Mouse (Mus musculus) embryo, embryonic 9.5 days (tissue): ENCODE measurements around the gene Mapk8ip3.

Source experiments
- DNase-seq: peaks from one replicate; pipeline ENCODE4 v3.0.0-alpha.2; 2017; ENCODE audit errors: extremely low spot score

Mapk8ip3 gene

GRCm38 (mm10) chr17:24902124-24902523 lies 34.7 kb downstream of the Mapk8ip3 start:
- DNase-seq: no peak

- DNase-seq: no peak
Measured at GRCm38 (mm10) chr17:24900014-24900413, 36.8 kb downstream of the Mapk8ip3 start.

- no peak for DNase-seq
Measured at GRCm38 (mm10) chr17:24899153-24899552, 37.6 kb downstream of the Mapk8ip3 start.

DNA sequence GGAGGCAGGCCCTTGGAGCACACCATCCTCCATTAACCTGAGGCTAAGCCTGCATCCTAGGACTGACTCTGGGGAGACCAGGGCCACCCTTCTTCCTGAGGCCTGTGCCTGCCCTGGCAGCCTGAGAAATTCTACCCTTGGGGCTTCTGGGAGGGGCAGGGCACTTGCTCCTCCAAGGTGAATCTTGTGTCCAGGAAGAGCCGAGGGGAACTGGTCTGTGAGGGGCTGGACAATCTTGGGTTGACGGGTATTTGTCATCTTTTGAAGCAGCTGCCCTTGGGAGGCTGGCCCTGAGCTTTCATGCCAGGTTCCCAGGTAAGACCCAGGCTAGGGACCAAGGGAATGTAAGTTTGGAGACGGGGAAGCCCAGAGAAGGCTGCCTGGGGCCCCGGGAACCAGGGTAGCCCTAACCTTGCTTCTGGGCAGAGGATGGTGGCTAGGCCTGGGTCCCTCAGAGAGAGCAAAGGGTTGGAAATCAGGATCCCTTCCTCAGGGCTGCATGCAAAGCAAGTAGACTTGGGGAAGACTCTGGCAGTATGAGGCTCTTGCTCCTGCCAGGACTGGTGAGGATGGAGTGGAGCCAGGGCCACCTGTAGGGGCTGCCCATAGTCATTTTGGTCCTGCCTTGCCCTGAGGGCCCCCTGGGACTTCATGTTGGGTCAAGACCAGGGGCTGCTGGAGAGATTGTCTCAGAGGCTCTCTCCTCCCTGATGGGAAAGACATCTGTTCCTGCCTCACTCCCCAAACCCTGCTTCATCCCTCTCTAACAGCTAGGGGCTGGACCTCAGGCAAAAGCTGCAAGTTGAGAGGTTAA lies 38.5 kb downstream of the Mapk8ip3 start:
- DNase-seq: no peak

- DNase-seq: no peak
Measured at GRCm38 (mm10) chr17:24897600-24897999, 39.2 kb downstream of the Mapk8ip3 start.

DNA sequence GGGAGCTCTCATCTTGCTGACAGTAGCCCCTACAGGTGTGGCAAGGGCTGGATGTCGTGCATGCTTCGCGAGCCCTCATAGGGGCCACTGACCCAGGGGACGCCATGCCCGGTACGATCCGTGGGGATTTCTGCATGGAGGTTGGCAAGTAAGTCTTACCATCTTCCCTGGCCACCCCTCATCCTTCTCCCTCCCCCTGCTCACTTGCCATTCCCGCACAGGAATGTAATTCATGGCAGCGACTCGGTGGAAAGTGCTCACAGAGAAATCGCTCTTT lies 39.8 kb downstream of the Mapk8ip3 start:
- no peak for DNase-seq

DNA sequence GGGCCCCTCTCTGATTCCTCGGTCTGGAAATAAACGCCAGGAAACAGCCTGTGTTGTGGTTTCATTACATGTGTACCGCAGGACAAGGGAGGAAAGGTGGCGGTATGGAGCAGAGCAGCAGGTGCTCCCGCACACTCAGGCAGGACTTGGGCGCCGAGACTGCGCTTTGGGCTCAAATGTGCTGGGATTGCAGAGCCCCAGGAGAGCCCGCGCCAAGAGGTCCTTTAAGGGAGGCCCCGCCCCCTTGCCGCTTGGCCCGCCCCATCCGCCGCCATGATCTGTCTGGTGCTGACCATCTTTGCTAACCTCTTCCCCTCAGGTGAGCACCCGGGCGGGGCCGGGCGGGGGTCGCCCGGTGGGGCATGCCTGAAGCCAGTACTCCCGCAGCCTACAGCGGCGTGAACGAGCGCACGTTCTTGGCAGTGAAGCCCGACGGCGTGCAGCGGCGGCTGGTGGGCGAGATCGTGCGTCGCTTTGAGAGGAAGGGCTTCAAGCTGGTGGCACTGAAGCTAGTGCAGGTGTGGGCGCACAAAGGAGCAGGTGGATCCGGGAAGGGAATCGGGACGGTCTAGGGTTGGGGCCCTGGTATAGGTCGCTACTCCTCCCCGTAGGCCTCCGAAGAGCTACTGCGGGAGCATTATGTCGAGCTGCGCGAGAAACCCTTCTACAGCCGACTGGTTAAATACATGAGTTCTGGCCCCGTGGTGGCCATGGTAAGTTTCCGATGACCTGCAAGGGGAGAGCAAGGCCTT lies 40.4 kb downstream of the Mapk8ip3 start, which contains the start of gene Nme3:
Nme3 (plus strand) TSS at position 260 of the 752 bp plus-strand sequence.
- DNase-seq: peak; percentile 85

GRCm38 (mm10) chr17:24895571-24896240 lies 41.1 kb downstream of the Mapk8ip3 start:
- no peak for DNase-seq

- DNase-seq: peak; percentile 85
Measured at GRCm38 (mm10) chr17:24894995-24895547, 41.7 kb downstream of the Mapk8ip3 start, which contains the start of the genes Eme2 and Mrps34. TSS of gene Eme2 (minus strand) at chr17:24895087. TSS of gene Mrps34 (plus strand) at chr17:24895116.

GRCm38 (mm10) chr17:24894061-24894994 lies 42.4 kb downstream of the Mapk8ip3 start:
- no peak for DNase-seq

- no peak for DNase-seq
Measured at GRCm38 (mm10) chr17:24893276-24893675, 43.5 kb downstream of the Mapk8ip3 start.

GRCm38 (mm10) chr17:24892785-24893184 lies 44.0 kb downstream of the Mapk8ip3 start:
- no peak for DNase-seq

DNA sequence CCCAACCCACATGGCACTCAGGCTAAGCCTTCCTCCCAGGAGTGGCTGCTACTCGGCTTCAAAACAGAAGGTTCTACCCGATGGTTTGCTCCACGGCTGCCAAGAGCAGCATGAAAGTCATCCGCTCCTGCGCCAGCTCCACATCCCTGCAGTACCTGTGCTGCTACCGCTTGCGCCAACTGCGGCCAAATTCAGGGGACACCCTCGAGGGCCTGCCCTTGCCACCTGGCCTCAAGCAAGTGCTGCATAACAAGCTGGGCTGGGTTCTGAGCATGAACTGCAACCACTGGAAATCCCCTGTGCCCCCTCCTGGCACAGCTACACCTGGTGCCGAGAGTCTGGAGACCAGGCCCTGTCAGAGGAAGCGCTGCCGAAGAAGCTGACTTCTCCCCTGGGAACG lies 45.5 kb downstream of the Mapk8ip3 start:
- DNase-seq: no peak

GRCm38 (mm10) chr17:24890151-24891092 lies 46.4 kb downstream of the Mapk8ip3 start:
- no peak for DNase-seq

- no peak for DNase-seq
Measured at GRCm38 (mm10) chr17:24888862-24889261, 47.9 kb downstream of the Mapk8ip3 start.

- no peak for DNase-seq
Measured at GRCm38 (mm10) chr17:24887291-24888080, 49.3 kb downstream of the Mapk8ip3 start.

- no peak for DNase-seq
Measured at GRCm38 (mm10) chr17:24886932-24887271, 49.9 kb downstream of the Mapk8ip3 start.

GRCm38 (mm10) chr17:24886134-24886931 lies 50.4 kb downstream of the Mapk8ip3 start, which contains the start of the genes Nubp2 and Spsb3:
TSS of gene Nubp2 (minus strand) at chr17:24886349.
TSS of gene Spsb3 (plus strand) at chr17:24886643.
- peak; percentile 96 for DNase-seq
